Mouse (Mus musculus): ENCODE results near the gene Osm.

- TF ChIP-seq CTCF (IDR thresholded peaks at IDR 0.05; ENCODE audit: low read depth), result no peak
- TF ChIP-seq EP300 (IDR thresholded peaks at IDR 0.05; ENCODE audit: low read depth), result no peak
Observed at GRCm38 (mm10) chr11:4214572-4214971, 21.6 kb upstream of the Osm start.
